In the genomic region with DNA sequence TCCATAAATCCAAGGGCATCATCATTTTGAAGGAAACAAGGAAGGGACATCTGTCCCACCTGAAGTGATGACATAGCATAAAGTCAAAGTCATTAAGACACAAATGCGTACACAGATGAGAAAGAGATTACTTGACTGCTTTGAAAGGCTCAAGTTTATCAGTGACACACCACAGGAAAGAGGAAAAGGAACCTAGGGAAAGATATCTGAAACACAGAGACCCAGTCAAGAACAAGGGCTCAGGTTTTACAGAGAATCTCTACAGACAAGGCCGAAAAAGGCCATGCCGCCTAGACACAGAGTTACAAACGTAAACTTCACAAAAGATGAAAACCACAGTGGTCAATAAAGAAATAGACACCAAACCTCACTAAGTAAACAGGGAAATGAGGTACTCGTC, we compare ENCODE assay signal across 23 mouse cellular contexts.
"Had no signal": no experiment of that assay in that cellular context is flagged by ENCODE, and none has a peak within 500 bp of the region (broad histone marks: within the 10 kb centered on the region; RNA-seq: fewer than 3 reads in every experiment).

No protein-coding gene starts in this region.

- H3K27me3 ChIP-seq: heart, embryonic 12.5 days; hindbrain, embryonic 15.5 days; liver, embryonic 13.5 days; liver, embryonic 15.5 days had no signal

- ATAC-seq: hindbrain, postnatal 0 days; intestine, embryonic 16.5 days had no signal

- DNase-seq: gastrocnemius, postnatal 14 days; gastrocnemius, postnatal 36 days; heart, adult 11 months; heart, postnatal 10 days; heart, postnatal 36 days; kidney, adult 11 months; kidney, adult 2 months; kidney, adult 9 months; kidney, postnatal 14 days; kidney, postnatal 36 days; layer of hippocampus, postnatal 36 days; liver; liver, embryonic 13.5 days had no signal

- H3K9me3 ChIP-seq: heart, embryonic 10.5 days; heart, embryonic 12.5 days; hindbrain, embryonic 13.5 days; hindbrain, embryonic 15.5 days; kidney, embryonic 15.5 days; liver, embryonic 13.5 days; liver, embryonic 15.5 days had no signal

- H3K27ac ChIP-seq: heart, embryonic 10.5 days; hindbrain, embryonic 13.5 days; hindbrain, embryonic 15.5 days; hindbrain, postnatal 0 days; kidney, postnatal 0 days; liver, embryonic 13.5 days; liver, embryonic 15.5 days had no signal

- H3K4me1 ChIP-seq: heart, embryonic 12.5 days; hindbrain, embryonic 13.5 days; hindbrain, embryonic 15.5 days; liver, embryonic 15.5 days had no signal

- H3K4me3 ChIP-seq: heart, embryonic 10.5 days; heart, embryonic 12.5 days; hindbrain, embryonic 13.5 days; hindbrain, embryonic 15.5 days; kidney, embryonic 15.5 days; liver, embryonic 13.5 days; liver, embryonic 15.5 days had no signal

- H3K36me3 ChIP-seq: heart, embryonic 10.5 days; heart, embryonic 12.5 days; hindbrain, embryonic 13.5 days; hindbrain, embryonic 15.5 days; kidney, embryonic 15.5 days; liver, embryonic 13.5 days; liver, embryonic 15.5 days had no signal

- H3K4me2 ChIP-seq: heart, embryonic 12.5 days; hindbrain, embryonic 13.5 days; hindbrain, embryonic 15.5 days; kidney, embryonic 15.5 days; liver, embryonic 11.5 days; liver, embryonic 13.5 days; liver, embryonic 15.5 days had no signal

- H3K9ac ChIP-seq: heart, embryonic 12.5 days; hindbrain, embryonic 13.5 days; hindbrain, embryonic 15.5 days; kidney, embryonic 15.5 days; liver, embryonic 13.5 days; liver, embryonic 15.5 days had no signal
